Mouse (Mus musculus): ENCODE results near the gene Tbx6. TPM values are rescaled to one million over a fixed set of nuclear protein-coding genes. Genes with fewer than 3 reads are reported as not detected.
"Not testable (repeated sequence)": the region's sequence is repeated elsewhere in the genome, so short reads cannot be mapped to it uniquely, and the experiment has no call there.

Gene Tbx6
- total RNA-seq, 2 experiments from 2014 or later = 23.2 to 31.9 TPM

DNA sequence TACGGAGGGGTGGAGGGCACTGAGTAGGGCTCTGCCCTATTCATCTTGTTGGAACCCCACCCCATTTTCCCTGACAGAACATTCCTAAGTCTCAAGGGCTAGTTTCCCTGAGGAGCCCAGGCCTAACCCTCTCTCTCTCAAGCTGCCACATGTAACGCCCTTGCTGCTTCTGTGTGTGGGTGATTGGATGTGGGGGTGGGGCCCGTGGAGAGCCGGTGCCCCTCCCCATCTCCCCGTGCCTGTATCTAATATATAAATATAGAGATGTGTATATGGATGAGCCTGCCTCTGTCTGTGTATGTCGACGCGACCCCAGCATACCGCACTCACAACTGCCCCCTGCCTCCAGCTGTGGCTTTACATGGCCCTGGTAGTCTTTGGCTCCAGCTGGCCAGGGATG lies 15.7 kb upstream of the Tbx6 start:
- ATAC-seq (replicated peaks; ENCODE audit: low FRiP score, poor library complexity, severe bottlenecking) = 0 out of 2 replicates have a peak, but pooled peaks have one; percentile 17

DNA sequence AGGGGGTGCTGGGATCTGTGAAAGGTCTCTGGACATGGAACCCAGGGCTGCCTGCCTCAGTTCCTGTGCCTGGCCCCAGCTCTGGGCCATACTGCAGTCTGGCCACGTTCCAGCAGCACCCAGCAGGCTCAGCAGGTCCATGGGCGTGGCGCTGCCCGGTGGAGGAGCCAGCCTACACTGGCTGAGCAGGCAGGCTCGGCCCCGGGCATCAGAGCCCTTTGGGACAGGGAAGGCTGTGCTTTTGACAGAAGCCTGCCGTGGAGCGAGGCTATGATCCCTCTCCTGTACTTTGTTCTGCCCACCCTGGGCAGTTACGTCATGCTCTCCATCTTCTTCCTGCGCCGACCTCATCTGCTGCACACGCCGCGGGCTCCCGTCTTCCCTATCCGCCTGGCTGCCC lies 15.1 kb upstream of the Tbx6 start, which contains the start of gene Gdpd3:
TSS of gene Gdpd3 (plus strand) at position 134 of the 400 bp plus-strand sequence.
- peak; percentile 83 for ATAC-seq (replicated peaks; ENCODE audit: low FRiP score, poor library complexity, severe bottlenecking)

DNA sequence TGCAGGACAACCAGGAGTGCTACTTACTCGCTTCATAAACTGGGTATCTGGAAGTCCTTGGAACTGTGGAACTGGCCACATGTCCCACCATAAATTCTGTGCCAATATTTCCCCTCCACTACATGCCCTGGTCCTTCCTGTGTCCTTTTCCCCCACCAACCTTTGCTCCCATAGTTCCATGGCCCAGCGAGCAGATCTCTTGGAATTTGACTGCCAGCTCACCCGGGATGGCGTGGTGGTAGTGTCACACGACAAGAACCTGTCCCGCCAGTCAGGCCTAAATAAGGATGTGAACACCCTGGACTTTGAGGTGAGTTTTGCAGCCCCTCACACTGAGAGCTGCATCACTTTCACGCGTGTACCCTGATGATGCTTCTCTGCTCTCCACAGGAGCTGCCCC lies 14.3 kb upstream of the Tbx6 start:
- ATAC-seq (replicated peaks; ENCODE audit: low FRiP score, poor library complexity, severe bottlenecking) = no peak

DNA sequence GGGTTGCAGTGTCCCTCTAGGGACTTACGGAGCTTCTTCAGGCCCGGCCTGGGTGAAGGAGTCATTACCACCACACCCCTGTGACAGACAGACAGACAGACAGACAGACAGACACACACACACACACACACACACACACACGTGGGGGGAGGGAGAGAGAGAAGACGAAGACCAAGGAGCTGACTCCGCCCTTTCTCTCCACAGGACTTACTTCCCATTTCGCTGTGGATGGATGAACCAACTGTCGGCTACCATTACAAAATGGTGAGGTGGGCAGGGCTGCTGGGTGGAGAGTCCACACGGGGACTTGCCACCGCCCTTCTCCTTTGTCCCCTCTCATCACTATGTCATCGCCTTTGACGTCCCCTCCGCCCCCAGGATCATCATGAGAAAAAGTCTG lies 10.5 kb upstream of the Tbx6 start:
- no peak for ATAC-seq (replicated peaks; ENCODE audit: low FRiP score, poor library complexity, severe bottlenecking)

DNA sequence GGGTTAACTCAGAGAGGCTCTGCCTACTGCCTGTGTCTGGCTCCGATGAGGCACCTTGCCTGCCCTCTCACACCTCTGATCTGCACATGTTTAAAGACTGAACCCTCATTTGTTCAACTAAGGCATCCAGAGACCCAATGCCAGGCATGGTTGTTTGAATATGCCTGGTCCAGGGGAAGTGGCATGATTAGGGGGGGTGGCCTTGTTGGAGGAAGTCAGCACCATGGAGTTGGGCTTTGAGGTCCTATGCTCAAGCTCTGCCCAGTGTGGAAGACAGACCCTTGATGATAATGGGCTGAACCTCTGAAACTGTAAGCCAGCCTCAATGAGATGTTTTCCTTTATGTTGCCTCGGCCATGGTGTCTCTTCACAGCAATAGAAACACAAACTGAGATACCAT lies 7.9 kb upstream of the Tbx6 start:
- ATAC-seq (replicated peaks; ENCODE audit: low FRiP score, poor library complexity, severe bottlenecking) = no peak

DNA sequence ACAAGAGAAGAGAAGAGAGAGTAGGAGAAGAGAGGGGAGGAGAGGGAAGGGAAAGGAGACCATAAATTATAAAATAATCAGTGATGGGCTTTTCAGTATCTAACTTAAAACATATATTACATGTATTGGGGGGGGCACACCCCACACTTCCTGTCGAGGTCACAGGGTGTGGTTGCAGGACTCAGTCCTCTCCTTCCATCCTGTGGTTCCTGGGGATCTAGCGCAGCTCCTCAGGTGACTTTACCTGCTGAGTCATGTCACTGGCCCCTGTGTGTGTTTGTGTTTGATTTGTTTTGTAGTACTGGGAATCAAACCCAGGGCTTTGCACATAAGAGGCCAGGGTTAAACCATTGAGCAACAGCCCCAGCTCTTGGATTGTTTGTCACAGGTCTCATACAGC lies 6.8 kb upstream of the Tbx6 start:
- no peak for ATAC-seq (replicated peaks; ENCODE audit: low FRiP score, poor library complexity, severe bottlenecking)

DNA sequence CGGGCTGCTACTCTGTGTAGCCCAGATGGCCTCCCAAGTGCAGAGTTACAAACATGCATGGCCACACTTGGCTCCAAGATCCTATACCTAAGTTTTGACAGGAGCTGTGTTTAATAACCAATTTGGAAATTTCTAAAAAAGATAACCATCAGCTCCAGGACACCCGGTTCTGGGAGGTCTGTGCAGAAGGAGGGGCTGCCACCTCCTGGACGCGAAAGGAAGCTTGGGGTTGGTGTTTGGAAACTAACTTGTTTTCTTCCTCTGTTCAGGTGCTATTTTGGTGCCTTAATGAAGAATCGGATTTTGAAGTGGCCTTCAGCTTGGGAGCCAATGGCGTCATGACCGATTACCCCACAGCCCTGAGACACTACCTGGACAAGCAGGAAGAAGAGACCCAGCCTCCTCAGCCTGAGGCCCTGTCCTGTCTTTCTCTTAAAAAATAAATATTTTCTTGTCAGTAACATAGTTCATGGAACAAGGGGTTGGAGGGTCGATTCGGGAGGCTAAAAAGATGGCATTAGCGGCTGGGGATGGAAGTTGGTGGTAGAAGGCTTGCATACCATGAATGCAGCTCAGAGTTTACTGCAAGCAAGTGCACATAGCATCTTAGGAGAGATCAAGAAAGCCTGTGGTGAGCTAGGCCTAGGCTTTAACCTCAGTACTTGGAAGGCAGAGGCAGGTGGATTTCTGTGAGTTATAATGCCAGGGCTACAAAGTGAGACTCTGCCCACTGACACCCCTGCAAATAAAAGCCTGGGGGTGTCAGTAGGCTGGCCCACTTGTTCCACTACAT lies 5.9 kb upstream of the Tbx6 start:
- no peak for ATAC-seq (replicated peaks; ENCODE audit: low FRiP score, poor library complexity, severe bottlenecking)

DNA sequence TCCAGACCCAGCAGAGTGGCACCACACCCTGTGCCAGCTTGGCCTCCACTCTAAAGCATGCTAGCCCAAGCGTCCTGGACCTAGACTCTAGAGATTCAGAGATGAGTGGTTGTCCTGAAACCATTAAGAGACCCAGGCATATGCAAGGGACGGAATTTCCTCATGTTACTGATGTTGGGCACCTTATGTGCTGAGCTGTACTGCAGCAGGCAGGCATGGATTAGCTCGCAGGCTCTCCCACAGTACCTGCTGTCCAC lies 5.4 kb upstream of the Tbx6 start:
- no peak for ATAC-seq (replicated peaks; ENCODE audit: low FRiP score, poor library complexity, severe bottlenecking)

DNA sequence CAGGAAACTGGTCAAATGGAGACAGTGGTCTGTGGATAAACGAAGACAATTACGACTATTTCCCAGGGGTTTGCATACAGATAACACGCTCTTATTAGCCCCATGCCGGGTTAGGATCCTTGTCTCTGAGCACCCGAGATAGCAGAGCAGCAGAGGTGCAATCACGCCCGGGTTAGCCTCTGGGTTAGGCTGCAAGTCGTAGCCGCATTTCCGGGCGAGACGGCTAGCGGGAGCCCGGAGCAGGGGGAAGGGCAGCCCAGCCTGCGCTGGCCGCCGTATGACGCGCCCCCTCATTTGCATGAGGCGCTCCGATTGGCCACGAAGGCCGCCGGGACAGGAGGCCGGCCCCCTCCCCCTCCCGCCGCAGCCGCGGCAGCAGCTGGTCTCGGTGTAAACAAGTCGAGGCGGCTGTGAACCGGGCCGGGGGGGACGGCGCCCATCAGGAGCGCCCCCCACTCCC lies 4.7 kb upstream of the Tbx6 start, which contains the start of gene Ypel3:
TSS of gene Ypel3 (plus strand) at position 358 of the 460 bp plus-strand sequence.
- ATAC-seq (replicated peaks; ENCODE audit: low FRiP score, poor library complexity, severe bottlenecking) = peak; percentile 91

DNA sequence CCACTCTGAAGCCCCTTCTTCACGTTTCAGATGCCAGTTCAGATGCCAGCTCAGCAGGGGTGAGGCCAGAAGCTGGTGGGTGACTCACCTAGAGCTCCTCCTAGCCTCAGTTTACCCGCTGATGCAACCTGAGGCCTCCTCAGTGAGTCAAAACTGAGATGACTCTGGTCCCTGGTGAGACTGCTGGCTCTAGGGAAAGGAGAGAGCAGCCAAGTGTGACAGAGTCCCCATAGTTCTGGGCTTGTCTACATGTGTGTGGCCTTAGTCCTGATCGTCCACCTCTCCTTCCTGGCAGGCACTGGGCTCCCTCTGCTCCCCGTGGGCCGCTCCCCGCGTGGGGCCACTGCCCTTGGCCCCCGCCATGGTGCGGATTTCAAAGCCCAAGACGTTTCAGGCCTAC lies 3.8 kb upstream of the Tbx6 start:
- ATAC-seq (replicated peaks; ENCODE audit: low FRiP score, poor library complexity, severe bottlenecking) = peak; percentile 23

DNA sequence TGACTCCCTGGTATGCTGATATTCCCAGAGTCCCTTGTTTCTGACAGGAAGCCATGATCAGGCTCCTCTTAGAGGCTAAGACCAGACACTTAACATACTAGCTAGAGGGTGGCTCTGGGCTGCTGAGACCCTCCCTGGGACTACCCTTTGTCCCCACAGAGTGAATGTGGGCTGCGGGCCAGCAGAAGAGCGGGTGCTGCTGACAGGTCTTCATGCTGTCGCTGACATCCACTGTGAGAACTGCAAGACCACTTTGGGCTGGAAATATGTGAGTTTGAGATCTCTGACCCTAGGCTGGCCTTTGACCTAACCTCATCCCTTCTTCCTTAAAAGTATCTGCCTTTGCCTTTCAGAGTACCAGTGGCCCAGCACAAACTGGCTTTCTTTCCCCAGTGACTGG lies 3.1 kb upstream of the Tbx6 start:
- ATAC-seq (replicated peaks; ENCODE audit: low FRiP score, poor library complexity, severe bottlenecking) = no peak

DNA sequence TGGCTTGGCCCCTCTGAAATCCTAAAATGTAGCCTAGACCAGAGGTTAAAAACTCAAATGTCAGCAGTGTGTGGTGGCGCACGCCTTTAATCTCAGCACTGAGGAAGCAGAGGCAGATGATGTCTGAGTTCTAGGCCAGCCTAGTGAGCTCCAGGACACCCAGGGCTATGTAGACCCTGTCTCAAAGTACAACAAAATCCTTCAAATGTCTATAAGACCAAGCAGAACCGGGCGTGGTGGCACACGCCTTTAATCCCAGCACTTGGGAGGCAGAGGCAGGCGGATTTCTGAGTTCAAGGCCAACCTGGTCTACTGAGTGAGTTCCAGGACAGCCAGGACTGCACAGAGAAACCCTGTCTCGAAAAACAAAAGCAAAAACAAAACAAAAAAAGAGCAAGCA lies 2.2 kb upstream of the Tbx6 start:
- ATAC-seq (replicated peaks; ENCODE audit: low FRiP score, poor library complexity, severe bottlenecking) = not testable (repeated sequence)

DNA sequence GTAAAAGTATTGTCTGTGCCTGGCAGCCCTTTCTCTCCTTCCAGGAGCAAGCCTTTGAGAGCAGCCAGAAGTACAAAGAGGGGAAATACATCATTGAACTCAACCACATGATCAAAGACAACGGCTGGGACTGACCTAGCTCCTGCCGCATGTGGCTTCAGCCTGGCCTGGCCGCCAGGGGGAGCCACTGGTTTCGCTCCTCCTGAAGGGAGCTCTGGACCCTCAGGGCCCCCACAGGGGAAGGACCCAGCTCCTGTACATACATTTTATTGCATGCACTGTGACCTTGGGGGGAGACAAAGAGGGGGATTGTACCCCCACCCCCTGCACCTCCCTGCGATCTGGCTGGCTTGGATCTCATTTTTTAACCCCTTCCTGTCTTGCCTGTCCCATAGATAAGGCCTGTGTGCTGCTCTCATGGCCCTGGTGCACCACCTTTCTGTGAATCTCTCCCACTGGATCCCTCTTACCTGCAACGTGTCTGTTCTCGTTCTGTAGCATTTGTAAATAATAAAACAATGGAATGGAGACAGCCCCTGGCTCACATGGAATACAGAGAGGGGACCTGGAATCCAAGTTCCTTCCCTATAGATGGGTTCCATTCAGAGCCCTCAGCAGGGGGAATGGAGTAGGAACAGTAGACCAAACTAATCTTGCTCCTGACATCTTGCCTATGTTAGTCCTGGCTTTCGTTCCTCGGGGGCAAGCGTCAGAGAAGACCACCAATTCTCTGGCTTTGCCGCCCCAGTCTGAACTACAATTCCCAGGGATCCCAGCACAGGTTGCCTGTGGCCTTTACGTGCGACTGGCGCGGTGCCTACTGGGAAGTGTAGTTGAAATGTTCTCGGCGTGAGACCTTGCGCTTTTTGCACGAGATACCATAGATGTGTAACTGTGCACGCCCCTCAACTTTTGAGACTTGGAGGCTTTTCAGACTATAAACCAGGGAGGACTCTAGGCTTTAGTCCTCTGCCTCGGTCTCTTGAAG lies 1.0 kb upstream of the Tbx6 start:
- peak; percentile 52 for ATAC-seq (replicated peaks; ENCODE audit: low FRiP score, poor library complexity, severe bottlenecking)

DNA sequence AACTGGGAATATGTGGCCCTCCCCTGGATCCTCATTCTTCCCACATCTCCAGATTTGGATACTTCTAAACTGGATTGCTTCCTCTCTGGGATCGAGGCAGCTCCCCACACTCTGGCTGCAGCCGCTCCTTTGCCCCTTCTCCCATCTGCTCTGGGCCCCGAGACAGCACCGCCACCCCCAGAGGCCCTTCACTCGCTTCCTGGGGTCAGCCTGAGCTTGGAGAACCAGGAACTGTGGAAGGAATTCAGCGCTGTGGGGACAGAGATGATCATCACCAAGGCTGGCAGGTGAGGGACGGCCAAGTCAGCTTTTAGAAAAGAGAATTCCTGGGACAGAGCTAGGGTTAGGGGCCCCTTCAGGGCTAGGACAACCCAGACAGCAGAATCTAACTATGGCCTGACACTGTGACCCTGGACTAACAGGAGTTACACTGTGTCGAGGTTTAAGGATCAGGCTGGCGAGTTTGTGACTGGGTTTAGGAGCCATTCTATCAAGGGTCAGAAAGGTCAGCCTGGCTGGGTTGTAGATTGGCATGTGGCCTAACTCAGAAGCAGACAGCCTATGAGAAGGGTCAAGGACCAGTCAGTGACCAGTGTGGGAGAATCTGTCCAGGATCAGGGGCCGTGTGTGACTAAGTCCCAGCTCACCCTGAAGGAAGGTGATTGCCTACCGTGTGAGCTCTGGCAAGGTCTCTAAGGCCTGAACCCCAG lies 533 bp downstream of the Tbx6 start:
- no peak for ATAC-seq (replicated peaks; ENCODE audit: low FRiP score, poor library complexity, severe bottlenecking)

DNA sequence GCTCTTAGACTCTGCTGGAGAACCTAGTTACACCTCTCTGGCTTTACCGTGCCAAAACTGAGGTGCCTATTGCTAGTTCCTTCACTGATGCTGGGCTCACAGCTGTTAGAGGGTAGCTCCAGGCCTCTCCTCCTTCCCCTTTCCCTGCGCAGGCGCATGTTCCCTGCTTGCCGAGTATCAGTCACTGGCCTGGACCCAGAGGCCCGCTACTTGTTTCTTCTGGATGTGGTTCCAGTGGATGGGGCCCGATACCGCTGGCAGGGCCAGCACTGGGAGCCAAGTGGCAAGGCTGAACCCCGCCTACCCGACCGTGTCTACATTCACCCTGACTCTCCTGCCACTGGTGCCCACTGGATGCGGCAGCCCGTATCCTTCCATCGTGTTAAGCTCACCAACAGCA lies 1.4 kb downstream of the Tbx6 start:
- ATAC-seq (replicated peaks; ENCODE audit: low FRiP score, poor library complexity, severe bottlenecking) = no peak

DNA sequence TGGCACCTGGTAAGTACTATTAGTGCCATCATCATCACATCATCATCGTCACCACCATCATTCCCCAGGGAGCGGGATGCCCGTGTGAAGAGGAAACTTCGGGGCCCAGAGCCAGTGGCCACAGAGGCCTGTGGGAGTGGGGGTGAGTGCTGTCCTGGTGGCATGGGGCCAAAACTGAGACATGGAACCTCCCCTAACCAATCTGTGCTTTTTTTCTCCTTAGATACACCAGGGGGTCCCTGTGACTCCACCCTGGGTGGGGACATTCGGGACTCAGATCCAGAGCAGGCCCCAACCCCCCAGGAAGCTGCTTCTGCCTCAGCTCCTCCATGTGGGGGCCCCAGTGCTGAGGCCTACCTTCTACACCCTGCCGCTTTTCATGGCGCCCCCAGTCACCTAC lies 3.2 kb downstream of the Tbx6 start:
- ATAC-seq (replicated peaks; ENCODE audit: low FRiP score, poor library complexity, severe bottlenecking) = no peak

DNA sequence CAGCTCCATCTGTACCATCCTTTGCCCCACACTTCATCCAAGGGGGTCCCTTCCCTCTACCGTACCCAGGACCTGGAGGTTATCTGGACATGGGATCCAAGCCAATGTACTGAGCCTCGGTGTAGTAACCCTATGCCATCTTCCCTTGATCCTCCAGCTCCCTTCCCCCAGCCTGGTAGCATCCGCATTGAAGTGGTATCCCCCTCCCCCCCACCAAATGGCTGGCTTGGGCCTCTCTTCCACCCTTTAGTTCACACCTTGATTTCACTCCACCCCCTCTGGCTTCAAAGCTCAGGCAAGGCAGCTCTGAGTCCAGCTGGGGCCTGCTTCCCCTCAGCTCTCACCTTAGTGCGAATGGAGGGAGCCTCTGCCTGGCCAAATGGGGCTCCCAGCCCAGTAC lies 3.8 kb downstream of the Tbx6 start:
- ATAC-seq (replicated peaks; ENCODE audit: low FRiP score, poor library complexity, severe bottlenecking) = no peak

DNA sequence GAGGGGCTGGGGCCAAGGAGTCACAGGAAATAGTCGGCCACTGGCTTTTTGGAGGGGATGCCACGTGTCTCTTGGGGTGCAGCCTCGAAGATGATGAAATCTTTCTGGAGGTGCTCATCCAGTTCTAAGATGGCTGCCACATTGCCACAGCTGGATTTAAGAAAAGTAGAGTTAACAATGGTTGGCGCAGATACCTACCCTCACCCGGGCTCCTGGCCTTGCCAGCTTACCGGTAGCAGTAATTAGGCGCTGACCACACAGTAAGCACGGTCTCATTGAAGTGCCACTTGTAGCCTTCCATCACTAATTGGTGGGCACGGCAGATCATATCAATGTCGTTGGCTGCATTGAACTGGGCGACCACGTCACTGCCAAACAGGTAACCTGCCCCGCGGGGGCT lies 4.9 kb downstream of the Tbx6 start:
- no peak for ATAC-seq (replicated peaks; ENCODE audit: low FRiP score, poor library complexity, severe bottlenecking)

DNA sequence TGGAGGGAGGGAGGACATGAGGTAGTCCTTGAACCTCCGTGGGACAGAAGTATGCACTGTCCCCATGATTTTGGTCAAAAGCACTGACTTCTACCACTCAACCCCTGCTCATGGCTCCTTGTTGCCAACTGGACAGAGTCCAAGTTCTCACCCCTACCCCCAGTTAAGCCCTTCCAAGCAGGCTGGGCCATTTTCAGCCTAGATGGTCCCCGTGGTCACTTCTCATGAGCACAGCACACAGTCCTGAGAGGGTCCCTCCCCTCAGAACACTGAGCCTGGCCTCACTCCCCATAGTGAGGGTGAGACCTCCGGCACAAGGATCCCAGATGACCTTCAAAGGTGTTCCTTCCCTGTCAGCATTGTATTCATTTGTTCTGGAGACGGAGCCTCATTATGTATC lies 7.9 kb downstream of the Tbx6 start:
- ATAC-seq (replicated peaks; ENCODE audit: low FRiP score, poor library complexity, severe bottlenecking) = no peak

Data from erythroblast, adult 5-6 weeks (primary cell).